Mouse (Mus musculus) ES-Bruce4 (cell line): ENCODE data around the gene Rfk. TPM values are rescaled to one million over a fixed set of nuclear protein-coding genes. Genes with fewer than 3 reads are reported as not detected.

Source experiments
- H3K27ac ChIP-seq: 2 replicates; pipeline ENCODE4 v1.5.1; 2012; ENCODE audit warnings: low read length, inconsistent platforms; ENCODE audit not compliant: insufficient read depth
- H3K27me3 ChIP-seq: 2 replicates; pipeline ENCODE4 v1.6.1; 2012; ENCODE audit warnings: mild to moderate bottlenecking, low read length, inconsistent platforms; ENCODE audit not compliant: control insufficient read depth, poor library complexity, insufficient read depth, severe bottlenecking
- H3K36me3 ChIP-seq: 2 replicates; pipeline ENCODE4 v1.6.1; 2012; ENCODE audit warnings: inconsistent platforms, mild to moderate bottlenecking, low read length, moderate library complexity; ENCODE audit not compliant: control insufficient read depth, poor library complexity, insufficient read depth, severe bottlenecking
- H3K4me1 ChIP-seq: one replicate; pipeline ENCODE4 v1.8.1; 2011; ENCODE audit warnings: low read length; ENCODE audit not compliant: control insufficient read depth, insufficient read depth
- H3K4me3 ChIP-seq: 2 replicates; pipeline ENCODE4 v1.5.1; 2011; ENCODE audit warnings: low read depth, mild to moderate bottlenecking, low read length
- H3K9ac ChIP-seq: 2 replicates; pipeline ENCODE4 v1.6.1; 2012; ENCODE audit warnings: low read depth, mild to moderate bottlenecking, inconsistent platforms; ENCODE audit not compliant: poor library complexity, severe bottlenecking
- H3K9me3 ChIP-seq: replicated peaks from 2 replicates; pipeline ENCODE4 v1.6.1; 2012; ENCODE audit warnings: mild to moderate bottlenecking, low read length, inconsistent platforms; ENCODE audit not compliant: control insufficient read depth, poor library complexity, insufficient read depth, severe bottlenecking
- CTCF ChIP-seq: IDR thresholded peaks from one replicate; pipeline ENCODE4 v1.8.1; 2011; ENCODE audit warnings: low read depth, low read length
- EP300 ChIP-seq: IDR thresholded peaks from 2 replicates; pipeline ENCODE4 v1.6.1; 2011; ENCODE audit warnings: low read depth, low read length; ENCODE audit not compliant: insufficient read depth
- POLR2A ChIP-seq: IDR thresholded peaks from one replicate; pipeline ENCODE4 v1.8.1; 2011; ENCODE audit warnings: low read length; ENCODE audit not compliant: insufficient read depth
- polyA plus RNA-seq: library from polyadenylated mRNA; stranded (reverse); fragments of >200 nt; gene quantifications from 2 replicates; pipeline ENCODE4 v1.2.4, GENCODE M21; 2011; ENCODE audit warnings: low read depth; ENCODE audit not compliant: missing spikeins, insufficient read depth, insufficient read length

Rfk gene
- 38.6 and 52.9 TPM in 2 replicates for polyA plus RNA-seq

GRCm38 (mm10) chr19:17393841-17394591 lies at the start of gene Rfk:
Gene Rfk, plus strand, starts transcription at chr19:17394043.
- H3K27ac ChIP-seq: no peak within 1 kb of the TSS
- no peaks in the 10 kb centered on the region for H3K4me1 ChIP-seq
- peak within 1 kb of the TSS; percentile 83 for H3K4me3 ChIP-seq
- H3K9me3 ChIP-seq: no peaks in the 10 kb centered on the region
- TF ChIP-seq CTCF (no peak), POLR2A (peak; percentile 90), EP300 (0 out of 2 replicates have a peak, but pooled peaks have one; percentile 6)
- peak within 1 kb of the TSS; percentile 92 for H3K9ac ChIP-seq
- peaks cover 11% of the 10 kb centered on the region for H3K36me3 ChIP-seq
- H3K27me3 ChIP-seq: no peaks in the 10 kb centered on the region

- TF ChIP-seq EP300 (no peak), POLR2A (no peak), CTCF (no peak)
- Histone ChIP-seq H3K4me3 (no peak overlapping the region), H3K4me1 (no peaks in the 10 kb centered on the region), H3K9ac (no peak overlapping the region), H3K27me3 (no peaks in the 10 kb centered on the region), H3K9me3 (no peaks in the 10 kb centered on the region), H3K27ac (no peak overlapping the region), H3K36me3 (no peaks in the 10 kb centered on the region)
Observed at GRCm38 (mm10) chr19:17344881-17345280, 49.0 kb upstream of the Rfk start.

- TF ChIP-seq EP300: no peak
- TF ChIP-seq POLR2A: no peak
- H3K36me3 ChIP-seq: no peaks in the 10 kb centered on the region
- H3K4me1 ChIP-seq: no peaks in the 10 kb centered on the region
- H3K4me3 ChIP-seq: no peak overlapping the region
- H3K27me3 ChIP-seq: no peaks in the 10 kb centered on the region
- no peak overlapping the region for H3K9ac ChIP-seq
- no peaks in the 10 kb centered on the region for H3K9me3 ChIP-seq
- no peak overlapping the region for H3K27ac ChIP-seq
Observed at GRCm38 (mm10) chr19:17346716-17347474, 46.9 kb upstream of the Rfk start.

- Histone ChIP-seq H3K27ac (no peak overlapping the region), H3K27me3 (no peaks in the 10 kb centered on the region), H3K4me3 (no peak overlapping the region), H3K36me3 (no peaks in the 10 kb centered on the region), H3K4me1 (no peaks in the 10 kb centered on the region), H3K9me3 (no peaks in the 10 kb centered on the region), H3K9ac (no peak overlapping the region)
- TF ChIP-seq CTCF: no peak
- no peak for TF ChIP-seq EP300
- no peak for TF ChIP-seq POLR2A
Observed at GRCm38 (mm10) chr19:17347852-17348251, 46.0 kb upstream of the Rfk start.

- TF ChIP-seq EP300 (no peak), POLR2A (no peak), CTCF (no peak)
- H3K36me3 ChIP-seq: no peaks in the 10 kb centered on the region
- H3K9ac ChIP-seq: no peak overlapping the region
- H3K4me3 ChIP-seq: no peak overlapping the region
- no peaks in the 10 kb centered on the region for H3K9me3 ChIP-seq
- H3K4me1 ChIP-seq: no peaks in the 10 kb centered on the region
- no peaks in the 10 kb centered on the region for H3K27me3 ChIP-seq
- H3K27ac ChIP-seq: no peak overlapping the region
Observed at GRCm38 (mm10) chr19:17353727-17354126, 40.1 kb upstream of the Rfk start.

- no peak overlapping the region for H3K4me3 ChIP-seq
- TF ChIP-seq POLR2A: no peak
- TF ChIP-seq EP300: no peak
- TF ChIP-seq CTCF: no peak
- H3K27ac ChIP-seq: no peak overlapping the region
- H3K27me3 ChIP-seq: no peaks in the 10 kb centered on the region
- H3K9ac ChIP-seq: no peak overlapping the region
- no peaks in the 10 kb centered on the region for H3K9me3 ChIP-seq
- no peaks in the 10 kb centered on the region for H3K4me1 ChIP-seq
- H3K36me3 ChIP-seq: no peaks in the 10 kb centered on the region
Observed at GRCm38 (mm10) chr19:17354362-17354761, 39.5 kb upstream of the Rfk start.
